Mouse (Mus musculus) retina, adult 2 months (tissue): ENCODE results near the gene Rasgef1a.

Experiments used
- DNase-seq: peaks from one replicate; pipeline ENCODE4 v3.0.0-alpha.2; 2012; ENCODE audit warnings: low read depth, low spot score

Gene Rasgef1a

GRCm38 (mm10) chr6:118071416-118071815, 60.2 kb downstream of the Rasgef1a start:
- no peak for DNase-seq

- no peak for DNase-seq
These were observed 60.9 kb downstream of the Rasgef1a start for GRCm38 (mm10) chr6:118072176-118072575.

- DNase-seq = no peak
These were observed 62.9 kb downstream of the Rasgef1a start for GRCm38 (mm10) chr6:118074151-118074550.

GRCm38 (mm10) chr6:118076256-118076655, 65.0 kb downstream of the Rasgef1a start:
- no peak for DNase-seq

GRCm38 (mm10) chr6:118076748-118077147, 65.5 kb downstream of the Rasgef1a start:
- DNase-seq = no peak

GRCm38 (mm10) chr6:118077421-118077820, 66.2 kb downstream of the Rasgef1a start:
- DNase-seq = no peak

GRCm38 (mm10) chr6:118078751-118079150, 67.5 kb downstream of the Rasgef1a start:
- DNase-seq = no peak

- DNase-seq = no peak
These were observed 68.1 kb downstream of the Rasgef1a start for GRCm38 (mm10) chr6:118079292-118079691.

GRCm38 (mm10) chr6:118079762-118080465, 68.7 kb downstream of the Rasgef1a start:
- DNase-seq = peak; percentile 70

GRCm38 (mm10) chr6:118080711-118081110, 69.5 kb downstream of the Rasgef1a start:
- no peak for DNase-seq

GRCm38 (mm10) chr6:118082384-118082783, 71.1 kb downstream of the Rasgef1a start:
- DNase-seq = no peak

GRCm38 (mm10) chr6:118083608-118084007, 72.4 kb downstream of the Rasgef1a start:
- DNase-seq = no peak

- DNase-seq = no peak
These were observed 73.4 kb downstream of the Rasgef1a start for GRCm38 (mm10) chr6:118084596-118084995.

- DNase-seq = no peak
These were observed 76.7 kb downstream of the Rasgef1a start for GRCm38 (mm10) chr6:118087955-118088354.

GRCm38 (mm10) chr6:118088750-118089440, 77.7 kb downstream of the Rasgef1a start:
- DNase-seq = no peak

GRCm38 (mm10) chr6:118090827-118091226, 79.6 kb downstream of the Rasgef1a start:
- DNase-seq = no peak

GRCm38 (mm10) chr6:118097765-118098365, 86.6 kb downstream of the Rasgef1a start:
- DNase-seq = no peak

- peak; percentile 26 for DNase-seq
These were observed 88.1 kb downstream of the Rasgef1a start for GRCm38 (mm10) chr6:118099311-118099802.

GRCm38 (mm10) chr6:118111810-118112209, 100.6 kb downstream of the Rasgef1a start:
- DNase-seq = no peak

- DNase-seq = no peak
These were observed 111.5 kb downstream of the Rasgef1a start for GRCm38 (mm10) chr6:118122767-118123166.

GRCm38 (mm10) chr6:118126577-118126976, 115.3 kb downstream of the Rasgef1a start:
- no peak for DNase-seq

- DNase-seq = no peak
These were observed 116.0 kb downstream of the Rasgef1a start for GRCm38 (mm10) chr6:118127198-118127597.
